Mouse (Mus musculus): ENCODE data around the gene Aida.
A peak's percentile ranks its signal among the peaks of the same experiment; 100 is the strongest.
"Not testable (repeated sequence)": the region's sequence is repeated elsewhere in the genome, so short reads cannot be mapped to it uniquely, and the experiment has no call there.

The Aida gene

DNA sequence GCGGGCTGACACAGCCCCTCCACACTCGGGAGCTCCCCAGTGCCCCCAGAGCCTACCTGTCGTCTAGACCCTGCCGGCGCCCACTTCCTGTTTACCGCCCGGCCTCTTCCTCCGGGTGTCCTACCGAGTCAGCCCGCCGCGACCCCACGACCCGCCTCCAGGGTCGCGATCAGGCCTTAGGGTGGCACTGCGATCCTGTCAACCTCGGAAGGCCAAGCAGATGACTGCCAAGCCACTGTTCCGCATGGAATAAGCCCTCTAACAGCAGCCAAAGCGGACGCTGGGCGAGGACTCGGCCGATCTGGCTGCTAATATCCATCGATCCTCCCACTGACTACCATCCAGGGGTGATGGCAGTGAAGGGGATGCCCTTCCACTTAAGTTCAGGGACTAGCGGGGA, at the start of gene Aida:
Gene Aida (plus strand): TSS at position 126 of the 400 bp plus-strand sequence.
- DNase-seq, result peak; percentile 41 to 53

DNA sequence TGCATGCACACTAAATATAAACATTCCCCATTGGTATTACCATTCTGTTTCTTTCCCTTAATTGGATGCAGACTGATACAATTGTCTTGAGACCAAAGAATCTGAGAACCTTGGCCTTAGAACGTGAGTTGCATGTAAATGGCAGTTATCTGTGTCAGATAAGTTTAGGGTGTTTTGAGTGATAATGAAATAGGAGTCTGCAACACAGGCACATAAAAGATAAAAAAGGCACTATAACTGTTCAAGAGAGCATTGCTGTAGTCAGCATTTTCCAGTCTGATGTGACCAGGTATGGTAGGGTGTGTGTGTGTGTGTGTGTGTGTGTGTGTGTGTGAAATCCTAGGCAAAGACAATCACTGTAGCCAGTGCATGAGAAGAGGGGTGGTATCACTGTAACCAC, 48.2 kb upstream of the Aida start:
- no peak for DNase-seq

DNA sequence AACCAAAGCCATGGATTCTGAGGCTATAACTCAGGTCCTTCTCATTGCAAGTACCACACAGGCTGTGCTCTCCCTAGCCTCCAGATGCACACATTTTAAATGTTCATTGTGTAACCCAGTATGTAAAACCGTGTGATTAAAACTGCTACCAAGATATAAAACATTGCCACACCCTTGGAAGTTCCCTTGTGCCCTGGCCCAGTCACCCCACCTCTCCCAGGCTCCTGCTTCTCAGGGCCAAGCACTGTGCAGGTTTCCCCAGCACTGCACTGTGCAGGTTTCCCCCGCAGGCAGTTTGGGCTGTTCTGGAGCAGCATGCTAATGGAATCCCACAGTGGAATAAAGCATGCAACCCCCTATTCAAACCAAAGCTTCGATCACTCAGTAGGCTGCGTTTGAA, 45.8 kb upstream of the Aida start:
- no peak for DNase-seq

DNA sequence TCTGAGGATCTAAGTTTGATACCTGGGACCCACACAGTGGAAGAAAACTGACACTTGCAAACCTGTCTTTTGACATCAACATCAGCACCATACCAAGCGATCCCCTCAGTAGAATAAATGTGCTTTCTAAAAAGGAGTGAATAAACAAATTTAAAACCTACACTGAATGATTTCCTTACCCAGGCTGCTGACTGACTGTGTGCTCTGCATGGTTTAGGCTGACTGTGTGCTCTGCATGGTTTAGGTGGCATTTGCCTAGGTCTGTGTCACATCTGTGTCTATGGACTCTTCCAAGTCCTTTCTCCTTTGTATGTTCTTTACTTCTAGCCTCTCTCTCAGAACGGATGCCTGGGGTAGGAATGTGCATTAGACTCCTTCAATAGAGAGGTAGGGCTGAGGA, 44.6 kb upstream of the Aida start:
- DNase-seq, result no peak

DNA sequence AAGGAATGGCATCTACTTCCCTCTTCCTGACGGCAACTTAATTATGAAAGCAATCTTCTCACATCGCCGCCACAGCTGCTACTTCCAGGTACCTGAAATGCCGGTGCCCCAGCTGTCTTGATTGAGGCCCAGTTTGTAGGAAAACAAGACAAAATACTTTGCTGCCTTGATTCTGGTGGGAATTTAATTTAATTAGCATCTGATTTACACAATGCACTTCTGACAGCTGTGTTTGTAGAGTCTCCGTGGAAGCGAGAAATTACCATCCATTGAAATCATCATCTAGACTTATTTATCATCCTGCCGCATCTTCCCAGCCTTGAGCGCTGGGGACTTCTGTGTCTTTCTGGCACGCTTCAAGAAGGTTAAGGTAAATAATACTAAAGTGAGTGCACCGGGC, 43.8 kb upstream of the Aida start:
- DNase-seq, result no peak

DNA sequence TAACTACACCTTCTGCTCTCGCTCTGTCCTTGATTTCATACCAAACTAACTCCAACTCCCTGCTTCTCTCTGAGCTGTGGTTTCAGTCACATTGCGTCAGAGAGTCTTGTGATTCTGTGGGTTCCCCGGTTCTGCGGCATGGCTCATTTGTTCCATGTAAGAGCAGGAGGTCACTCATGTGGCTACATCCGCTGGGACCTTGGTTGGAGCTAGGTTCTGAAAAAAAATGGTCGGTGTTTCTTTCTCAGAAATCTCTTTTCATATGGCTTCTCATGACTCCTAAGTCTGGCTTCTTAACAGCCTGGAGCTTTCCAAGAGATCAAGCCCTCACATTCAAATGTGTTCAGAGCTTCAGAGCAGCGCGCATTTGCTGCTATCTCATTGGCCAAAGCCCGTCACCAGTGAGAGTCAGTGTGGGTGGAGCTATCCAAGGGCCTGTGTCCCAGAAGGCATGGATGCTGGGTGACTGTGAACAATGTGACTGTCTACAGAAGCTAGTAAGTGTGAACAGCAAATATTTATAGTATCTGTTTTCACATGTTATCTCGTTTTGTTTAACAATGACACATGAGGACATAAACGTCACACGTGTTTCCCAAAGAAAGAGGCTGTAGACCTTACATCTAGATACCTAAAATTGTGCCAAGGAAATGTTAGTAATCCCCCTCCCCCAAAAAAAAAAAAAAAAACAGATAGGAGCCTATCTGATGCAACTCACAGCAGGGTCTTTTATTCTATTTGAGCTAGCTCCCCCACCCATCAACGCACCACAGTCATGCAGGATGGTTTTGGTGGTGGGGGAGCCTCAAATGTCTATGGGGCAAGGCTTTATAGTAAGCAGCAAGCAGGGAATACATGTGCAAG, 32.0 kb upstream of the Aida start:
- DNase-seq, result no peak

DNA sequence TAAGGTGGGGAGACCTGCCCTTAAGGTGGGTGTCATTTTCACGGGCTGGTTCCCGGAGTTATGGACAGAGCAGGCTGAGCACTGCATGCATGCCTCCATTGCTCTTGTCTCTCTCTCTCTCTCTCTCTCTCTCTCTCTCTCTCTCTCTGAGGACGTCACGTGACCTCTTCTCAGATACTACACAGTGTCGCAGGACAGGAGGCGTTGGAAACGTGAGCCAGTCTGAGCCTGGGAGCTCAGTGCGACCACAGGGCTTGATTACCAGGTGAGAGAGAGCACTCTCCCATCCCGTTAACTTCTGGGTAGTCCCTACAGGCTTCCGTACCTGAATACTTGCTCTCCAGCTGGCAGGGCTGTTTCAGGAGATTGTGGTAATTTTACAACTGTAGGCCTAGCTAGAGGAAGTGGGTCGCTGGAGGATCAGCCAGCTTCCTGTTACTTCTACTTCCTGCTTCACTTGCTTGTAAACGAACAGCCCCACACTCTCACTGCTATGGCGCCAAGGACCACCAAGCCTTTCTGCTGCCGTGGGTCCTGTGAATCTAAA, 30.4 kb upstream of the Aida start:
- no peak for DNase-seq

DNA sequence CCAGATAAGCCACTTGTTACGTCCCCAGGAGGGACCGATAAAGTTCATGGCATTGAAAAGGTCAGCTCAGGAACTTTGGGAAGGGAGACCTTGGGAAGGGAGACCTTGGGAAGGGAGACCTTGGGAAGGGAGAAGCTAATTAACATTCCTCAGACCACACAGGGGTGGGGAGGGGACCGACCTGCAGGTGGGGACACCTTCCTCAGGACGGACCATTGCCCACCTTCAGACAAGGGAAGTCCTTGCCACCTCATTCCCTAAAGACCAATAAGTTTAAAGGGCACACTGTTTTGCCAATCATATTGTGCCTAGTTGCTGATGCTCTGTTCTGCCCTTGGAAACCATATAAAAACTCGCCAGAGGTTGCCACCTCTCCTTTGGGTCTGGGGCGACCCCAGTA, 28.7 kb upstream of the Aida start:
- no peak for DNase-seq

DNA sequence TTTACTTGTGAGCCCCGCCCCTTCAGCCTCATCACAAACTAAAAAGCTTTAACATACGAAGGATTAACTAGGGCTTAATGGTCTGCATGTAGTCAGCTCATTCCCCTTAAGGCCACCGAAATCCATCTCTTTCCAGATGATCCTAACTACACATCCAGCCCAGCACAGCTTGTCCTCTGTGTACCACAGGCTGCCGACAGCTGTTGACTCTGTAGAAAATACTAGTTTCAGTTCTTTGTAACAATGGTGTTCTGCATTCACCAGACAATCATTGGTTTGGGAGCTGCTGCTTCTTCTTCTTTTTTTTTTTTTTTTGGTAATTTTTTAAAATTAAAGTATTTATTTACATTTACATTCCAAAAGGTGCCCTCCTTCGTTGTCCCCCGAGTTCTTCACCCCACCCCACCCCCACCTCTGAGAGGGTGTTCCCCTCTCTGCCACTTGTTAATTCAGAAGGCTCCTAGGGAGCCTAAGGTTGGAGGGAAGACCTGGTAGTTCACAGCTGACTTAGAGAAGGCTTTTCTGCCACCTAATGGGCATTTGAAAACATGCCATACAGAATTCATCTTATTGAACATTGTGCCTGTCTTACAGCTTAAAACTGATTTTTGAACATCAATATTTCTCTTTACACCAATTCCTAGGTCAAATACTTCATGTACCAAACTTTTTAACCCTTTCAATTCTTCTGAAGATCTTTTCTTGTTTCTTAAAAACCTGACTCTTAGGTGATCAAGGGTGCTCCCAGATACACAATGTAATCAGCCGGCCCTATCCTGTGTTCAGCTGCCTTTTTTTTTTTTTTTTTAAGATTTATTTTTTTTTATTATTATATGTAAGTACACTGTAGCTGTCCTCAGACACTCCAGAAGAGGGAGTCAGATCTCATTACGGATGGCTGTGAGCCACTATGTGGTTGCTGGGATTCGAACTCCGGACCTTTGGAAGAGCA, 23.2 kb upstream of the Aida start:
- no peak for DNase-seq

DNA sequence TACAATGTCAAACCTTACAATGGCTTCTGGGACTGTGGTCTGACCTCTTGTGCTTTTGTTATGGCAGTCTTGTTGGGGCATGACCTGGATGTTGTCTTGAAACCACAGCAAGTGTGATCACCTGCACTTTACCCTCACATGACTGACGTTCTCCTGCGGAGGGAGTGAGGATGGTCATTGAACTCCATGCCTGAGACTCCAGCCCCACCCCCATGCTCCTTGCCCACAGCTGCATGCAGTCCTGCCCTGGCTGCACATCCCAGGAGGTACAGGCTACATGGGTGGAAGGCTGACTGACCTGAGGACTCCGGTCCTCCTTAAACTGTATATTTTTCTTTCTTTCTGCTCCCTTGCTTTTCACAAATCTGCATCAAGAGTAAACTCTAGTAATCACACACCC, 22.0 kb upstream of the Aida start:
- no peak for DNase-seq

DNA sequence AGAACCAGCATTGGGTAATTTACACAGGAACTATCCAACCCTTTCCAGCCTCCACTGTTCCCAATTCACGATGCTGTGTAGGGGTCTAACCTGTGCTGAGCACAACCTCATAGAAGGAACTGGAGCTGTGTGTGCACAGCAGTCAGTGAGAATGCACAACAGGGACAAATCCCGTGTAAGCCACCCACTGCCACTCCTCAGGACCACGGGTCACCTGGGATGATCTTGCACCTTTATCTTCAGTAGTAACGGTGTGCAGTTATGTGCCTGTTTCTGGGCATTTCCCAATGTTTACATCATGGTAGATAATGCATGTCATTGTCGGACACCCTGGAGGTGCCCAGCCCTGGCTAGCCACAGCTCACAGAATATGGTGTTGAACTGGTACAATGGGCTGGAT, 20.6 kb upstream of the Aida start:
- no peak for DNase-seq

DNA sequence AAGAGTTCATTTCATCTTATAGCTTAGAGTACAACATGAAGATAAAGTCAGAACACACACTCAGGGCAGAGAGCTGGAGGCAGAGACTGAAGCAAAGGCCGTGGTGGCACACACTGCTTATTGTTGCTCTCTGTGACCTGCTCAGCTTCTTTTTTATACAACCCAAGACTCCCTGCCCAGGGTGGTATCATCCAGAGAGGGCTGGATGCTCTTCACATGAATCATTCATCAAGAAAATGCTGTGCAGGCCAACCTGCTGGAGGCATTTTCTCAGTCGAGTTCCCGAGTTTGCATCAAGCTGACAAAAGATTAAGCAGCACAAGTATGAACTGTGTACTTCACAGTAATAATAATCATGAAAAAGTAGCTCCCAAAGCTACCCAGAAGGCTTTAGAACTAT, 8.0 kb upstream of the Aida start:
- no peak for DNase-seq

DNA sequence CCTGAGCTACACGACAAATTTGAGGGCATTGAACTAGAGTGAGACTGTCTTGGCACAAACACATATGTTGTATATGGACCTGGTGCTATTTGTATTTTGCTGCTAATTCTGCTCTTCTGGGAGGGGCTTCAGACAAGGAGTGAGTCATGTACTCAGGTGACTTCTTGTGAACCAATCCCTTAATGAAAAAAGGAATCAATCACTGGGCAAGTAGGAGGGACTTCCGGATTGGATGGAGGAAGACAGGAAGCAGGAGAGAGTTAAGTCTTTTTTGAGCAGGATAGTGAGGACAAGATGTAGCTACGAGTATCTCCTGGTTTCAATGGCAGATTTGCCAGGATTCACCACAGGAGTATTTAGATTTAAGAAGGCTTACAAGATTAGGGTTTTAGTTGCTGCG, 6.8 kb upstream of the Aida start:
- no peak for DNase-seq

DNA sequence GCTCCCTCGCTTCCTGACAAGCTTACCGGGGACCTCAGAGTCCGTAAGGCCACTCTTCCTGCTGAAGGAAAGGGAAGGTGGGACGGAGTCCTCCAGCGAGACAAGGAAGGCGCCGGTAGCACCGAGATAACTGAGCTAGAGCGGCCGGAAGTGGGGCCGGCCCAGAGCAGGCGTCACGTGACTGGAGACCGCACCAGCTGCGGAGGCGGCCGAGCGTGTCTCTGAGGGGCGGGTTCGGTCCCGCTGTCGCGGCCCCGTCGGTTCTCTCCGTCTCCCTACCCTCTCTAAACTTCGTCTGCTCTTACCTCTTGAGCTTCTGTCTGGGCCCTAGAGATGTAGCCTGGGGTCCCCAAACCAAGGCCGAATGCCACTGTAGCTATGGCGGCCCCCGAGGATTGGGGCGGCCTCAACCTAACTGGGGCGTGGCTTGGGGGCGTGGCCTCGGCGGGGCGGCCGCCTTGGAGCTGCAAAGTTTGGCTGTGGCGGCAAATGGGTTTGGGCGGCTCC, 540 bp downstream of the Aida start, which contains the start of gene Brox:
Gene Brox (minus strand): TSS at position 393 of the 507 bp plus-strand sequence.
- peak; percentile 94 to 96 for DNase-seq

DNA sequence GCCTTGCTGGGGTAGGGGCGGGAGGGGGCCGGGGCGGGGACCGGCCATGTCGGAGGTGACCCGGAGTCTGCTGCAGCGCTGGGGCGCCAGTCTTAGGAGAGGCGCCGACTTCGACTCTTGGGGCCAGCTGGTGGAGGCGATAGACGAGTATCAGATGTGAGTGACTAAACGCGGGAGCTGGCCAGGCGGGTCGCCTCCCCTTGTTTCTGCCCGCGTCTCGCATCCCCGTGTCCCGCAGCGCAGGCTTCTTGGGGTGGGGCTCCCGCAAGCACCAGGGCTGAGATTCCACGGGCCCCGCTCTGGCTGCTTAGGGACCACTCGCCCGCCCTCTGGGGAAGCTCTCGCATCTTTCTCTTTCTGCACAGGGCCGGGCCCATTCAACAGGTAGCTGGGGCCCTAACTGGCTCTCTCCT, 1.1 kb downstream of the Aida start:
- peak in 1 of 2 experiments; percentile 46 for DNase-seq

DNA sequence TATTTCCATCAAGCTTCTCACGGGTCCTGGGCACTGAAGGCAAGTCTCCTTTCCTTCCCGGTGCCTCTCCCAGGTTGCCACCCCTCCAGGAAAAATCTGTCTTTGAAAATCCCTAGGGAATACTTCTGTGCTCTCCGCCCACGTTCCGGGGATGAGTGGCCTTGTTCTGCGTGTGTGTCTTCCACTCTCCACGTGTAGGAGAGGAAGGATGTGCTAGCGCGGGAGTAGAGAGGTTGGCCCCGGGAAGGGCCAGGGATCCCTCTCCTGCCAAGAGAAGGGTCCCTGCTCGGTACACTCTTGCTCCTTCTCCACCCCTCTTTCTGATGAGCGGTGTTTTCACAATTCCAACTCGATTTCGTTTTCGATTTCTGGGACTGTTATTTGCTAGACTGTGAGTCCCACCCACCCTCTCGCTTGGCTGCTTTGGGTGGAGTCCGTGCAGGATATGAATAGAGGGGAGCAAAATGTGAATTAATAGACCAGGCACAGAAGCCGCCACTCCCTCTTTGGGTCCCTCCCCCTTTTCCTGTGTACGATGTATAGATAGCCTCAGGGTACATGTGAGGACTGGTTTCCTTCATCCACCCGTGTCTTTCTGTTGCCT, 1.6 kb downstream of the Aida start:
- peak in 1 of 2 experiments; percentile 15 for DNase-seq

DNA sequence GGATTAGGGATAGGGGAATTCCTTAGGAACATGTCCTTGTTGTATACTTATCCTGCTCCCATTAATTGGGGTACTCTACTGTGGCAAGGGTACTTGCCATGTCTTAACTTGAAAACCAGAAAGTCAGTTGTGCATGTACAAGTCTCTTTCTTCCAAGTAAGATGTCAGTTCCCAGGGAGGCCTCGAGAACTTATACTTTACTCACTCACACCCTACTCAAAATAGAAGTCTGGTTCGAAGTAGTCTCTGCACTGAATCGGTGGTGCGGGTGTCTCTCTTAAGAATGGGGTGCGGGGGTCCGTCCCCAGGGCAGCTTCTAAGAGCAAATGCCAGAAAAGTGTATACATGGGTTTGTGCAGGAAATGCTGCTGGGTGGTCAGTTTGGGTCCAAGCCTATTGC, 2.8 kb downstream of the Aida start:
- peak; percentile 74 to 88 for DNase-seq

DNA sequence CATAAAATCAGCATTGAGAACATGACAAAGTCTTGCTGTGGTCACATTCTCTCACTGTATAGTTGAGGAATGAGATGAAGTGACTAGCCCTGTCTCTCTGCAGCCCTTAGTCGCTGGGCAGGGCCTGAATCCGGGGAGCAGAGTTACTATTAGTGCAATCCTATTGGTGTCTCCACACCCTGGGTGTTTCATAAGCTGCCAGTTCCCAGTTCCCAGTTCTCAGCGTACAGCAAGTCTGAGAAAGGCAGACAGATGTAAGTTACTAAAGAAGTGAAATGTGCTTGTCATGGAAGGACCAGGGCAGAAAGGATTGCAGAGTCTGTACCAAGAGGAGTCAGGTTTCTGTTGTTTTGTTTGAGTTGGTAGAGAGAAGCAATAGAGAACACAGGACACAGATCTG, 11.2 kb downstream of the Aida start:
- no peak for DNase-seq

DNA sequence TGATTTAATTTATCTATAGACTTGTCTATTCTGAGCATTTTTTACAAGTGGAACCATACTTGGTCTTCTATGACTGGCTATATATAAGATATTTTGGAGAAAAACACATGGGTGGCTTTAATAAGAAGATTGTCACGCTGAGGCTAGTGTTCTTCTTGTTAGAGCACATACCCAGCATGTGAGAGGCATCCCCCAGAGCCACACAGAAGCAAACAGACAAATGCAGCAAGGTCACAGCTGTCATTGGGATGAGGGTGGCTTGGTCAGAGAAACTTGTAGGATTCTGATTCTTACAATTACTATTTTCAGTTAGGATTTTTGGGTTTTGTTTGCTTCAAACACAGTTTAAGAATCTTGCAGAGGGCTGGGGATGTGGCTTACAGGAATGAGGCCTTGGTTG, 12.1 kb downstream of the Aida start:
- no peak for DNase-seq

DNA sequence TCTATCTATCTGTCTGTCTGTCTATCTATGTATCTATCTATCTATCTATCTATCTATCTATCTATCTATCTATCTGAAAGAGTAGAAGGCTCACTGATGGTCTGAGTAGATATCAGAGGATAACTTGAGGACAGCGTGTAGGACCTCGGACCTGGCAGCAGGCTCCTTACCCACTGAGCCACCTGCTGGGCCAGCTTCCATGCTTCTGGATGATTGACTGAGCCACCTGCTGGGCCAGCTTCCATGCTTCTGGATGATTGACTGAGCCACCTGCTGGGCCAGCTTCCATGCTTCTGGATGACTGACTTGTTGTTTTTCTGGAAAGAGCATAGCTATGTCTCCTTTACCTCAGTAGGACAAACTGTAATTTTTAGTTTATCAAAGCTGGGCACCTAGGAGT, 13.2 kb downstream of the Aida start:
- not testable (repeated sequence) for DNase-seq

DNA sequence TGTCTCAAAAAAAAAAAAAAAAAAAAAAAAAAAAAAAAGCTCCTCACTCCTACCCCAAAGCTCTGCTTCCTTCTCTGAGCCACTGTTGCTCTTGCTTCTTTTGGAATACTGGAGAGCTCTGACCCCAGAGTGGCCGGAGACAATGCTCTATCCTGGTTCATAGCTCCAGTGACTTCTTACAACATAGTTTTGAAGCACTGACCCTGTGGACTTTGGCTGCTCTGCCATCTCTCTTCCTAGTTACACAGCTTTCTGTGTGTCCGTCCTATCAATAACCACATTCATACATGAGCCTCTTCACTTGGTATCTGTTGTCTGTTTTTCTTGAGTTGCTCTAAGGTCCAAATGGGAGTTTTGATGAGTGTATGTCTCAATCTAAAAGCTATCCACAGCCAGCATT, 15.7 kb downstream of the Aida start:
- DNase-seq, result no peak

DNA sequence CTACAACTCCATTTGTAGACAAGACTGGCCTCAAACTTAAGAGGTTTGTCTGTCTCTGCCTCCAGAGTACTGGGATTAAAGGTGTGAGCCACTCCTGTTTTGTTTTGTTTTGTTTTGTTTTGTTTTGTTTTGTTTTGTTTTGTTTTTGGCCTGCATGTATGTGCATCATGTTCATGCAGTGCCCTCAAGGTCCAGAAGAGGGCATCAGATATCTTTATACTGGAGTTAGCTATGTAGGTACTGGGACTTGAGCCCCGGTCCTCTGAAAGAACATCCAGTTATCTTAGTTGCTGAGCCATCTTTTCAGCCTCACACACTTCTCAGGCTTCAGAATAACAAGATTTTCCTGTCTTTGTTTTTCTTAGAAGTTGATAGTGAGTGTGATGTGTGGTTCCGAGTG, 19.4 kb downstream of the Aida start:
- no peak for DNase-seq

DNA sequence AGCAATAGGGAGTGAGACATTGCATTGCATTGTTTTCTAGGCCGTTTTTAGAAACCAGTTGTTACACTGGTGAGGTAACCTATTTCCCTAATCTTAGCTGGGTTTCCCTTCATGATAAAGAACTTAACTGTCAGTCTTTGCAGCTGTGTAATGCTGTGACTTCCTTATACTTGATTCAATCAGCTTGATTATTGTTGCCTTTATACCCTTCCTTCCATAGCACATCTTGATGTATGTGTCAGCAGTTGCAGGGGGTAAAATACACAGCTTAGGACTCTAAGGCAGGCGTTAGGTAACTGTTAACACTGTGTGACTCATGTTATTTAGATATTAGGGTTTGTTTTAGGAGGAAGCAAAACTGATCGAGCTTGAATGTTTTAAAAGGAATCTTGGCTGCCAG, 24.3 kb downstream of the Aida start:
- DNase-seq, result no peak
